Mouse (Mus musculus): Measurements from ENCODE around the gene 1700069L16Rik. TPM values are rescaled to one million over a fixed set of nuclear protein-coding genes. Genes with fewer than 3 reads are reported as not detected.

1700069L16Rik gene
- not detected for total RNA-seq (2023)

DNA sequence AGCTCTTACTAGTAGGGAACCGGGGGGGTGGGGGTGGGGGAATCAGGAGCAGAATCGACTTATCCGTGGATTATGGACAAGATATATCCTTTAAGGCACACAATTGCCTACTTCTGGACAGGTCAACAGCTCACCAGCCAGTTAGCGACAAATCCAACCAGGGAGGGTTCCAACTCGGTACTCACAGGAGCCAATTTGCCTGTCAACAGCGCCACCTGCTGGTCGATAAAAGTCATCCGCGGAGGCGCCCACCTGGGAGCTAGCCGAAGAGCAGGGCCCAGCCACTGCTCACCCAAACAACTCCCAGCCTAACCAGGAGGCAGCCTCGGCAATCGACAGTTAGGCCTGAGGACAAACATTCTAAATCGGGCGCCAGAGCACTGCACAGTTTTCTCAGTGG lies at the start of gene 1700069L16Rik:
TSS of gene 1700069L16Rik (minus strand) at position 327 of the 400 bp plus-strand sequence.

DNA sequence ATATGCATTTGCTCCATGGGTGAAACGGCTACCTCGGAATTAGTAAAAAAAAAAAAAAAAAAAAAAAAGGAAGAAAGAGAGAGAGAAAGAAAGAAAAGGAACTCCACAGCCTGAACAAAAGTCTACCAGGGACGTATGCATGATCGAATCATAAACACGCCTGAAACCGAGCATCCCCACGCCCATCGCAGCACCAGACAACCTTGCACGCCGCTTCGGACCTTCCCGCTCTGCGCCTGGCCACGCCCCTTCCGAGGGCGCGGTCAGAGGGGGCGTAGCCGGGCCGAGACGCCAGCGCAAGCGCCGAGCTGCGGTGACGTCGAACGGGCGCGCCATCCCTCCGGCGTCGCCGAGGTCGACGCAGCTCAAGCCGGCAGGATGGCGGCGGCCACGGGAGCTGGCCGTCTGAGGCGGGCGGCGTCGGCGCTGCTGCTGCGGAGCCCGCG lies 47.9 kb upstream of the 1700069L16Rik start, which contains the start of the genes Sart3 and Iscu:
TSS of gene Sart3 (minus strand) at position 61 of the 446 bp plus-strand sequence.
TSS of gene Iscu (plus strand) at position 299 of the 446 bp plus-strand sequence.

DNA sequence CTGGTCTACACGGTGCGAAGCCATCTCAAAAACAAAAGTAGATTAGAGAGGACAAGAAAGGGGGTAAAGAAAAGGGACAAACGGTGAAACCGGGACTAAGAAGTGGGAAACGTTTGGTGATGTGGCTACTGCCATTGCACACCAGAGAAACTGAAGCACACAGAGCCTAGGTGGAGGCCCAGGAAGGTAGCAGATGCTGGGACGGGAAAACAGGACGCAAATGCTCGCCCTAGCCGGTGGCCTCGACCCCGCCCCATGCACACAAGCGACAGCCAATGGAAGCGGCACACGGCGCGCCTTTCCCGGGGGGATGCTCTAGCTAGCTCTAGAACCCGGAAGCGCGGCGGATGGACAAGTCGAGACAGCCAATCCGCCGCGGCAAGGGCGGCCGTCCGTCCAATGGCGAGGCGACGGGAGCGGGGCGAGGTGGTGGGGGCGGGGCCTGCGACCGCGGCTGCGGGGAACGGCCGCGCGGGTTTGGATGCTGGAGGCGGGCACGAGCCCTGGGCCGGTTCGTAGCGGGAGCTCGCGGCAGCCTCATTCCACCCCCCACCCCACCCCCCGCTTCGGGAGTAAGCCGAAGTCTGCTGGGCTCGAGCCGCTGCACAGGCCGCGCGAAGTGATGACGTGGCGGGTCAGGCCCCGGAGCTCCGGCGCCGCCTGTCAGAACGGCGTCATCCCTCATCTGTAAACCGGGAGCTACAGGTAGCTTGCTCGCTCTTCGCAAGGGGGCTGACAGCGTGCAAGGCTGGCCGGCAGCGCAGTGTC lies 11.0 kb upstream of the 1700069L16Rik start, which contains the start of gene Ficd:
TSS of gene Ficd (plus strand) at position 459 of the 768 bp plus-strand sequence.

DNA sequence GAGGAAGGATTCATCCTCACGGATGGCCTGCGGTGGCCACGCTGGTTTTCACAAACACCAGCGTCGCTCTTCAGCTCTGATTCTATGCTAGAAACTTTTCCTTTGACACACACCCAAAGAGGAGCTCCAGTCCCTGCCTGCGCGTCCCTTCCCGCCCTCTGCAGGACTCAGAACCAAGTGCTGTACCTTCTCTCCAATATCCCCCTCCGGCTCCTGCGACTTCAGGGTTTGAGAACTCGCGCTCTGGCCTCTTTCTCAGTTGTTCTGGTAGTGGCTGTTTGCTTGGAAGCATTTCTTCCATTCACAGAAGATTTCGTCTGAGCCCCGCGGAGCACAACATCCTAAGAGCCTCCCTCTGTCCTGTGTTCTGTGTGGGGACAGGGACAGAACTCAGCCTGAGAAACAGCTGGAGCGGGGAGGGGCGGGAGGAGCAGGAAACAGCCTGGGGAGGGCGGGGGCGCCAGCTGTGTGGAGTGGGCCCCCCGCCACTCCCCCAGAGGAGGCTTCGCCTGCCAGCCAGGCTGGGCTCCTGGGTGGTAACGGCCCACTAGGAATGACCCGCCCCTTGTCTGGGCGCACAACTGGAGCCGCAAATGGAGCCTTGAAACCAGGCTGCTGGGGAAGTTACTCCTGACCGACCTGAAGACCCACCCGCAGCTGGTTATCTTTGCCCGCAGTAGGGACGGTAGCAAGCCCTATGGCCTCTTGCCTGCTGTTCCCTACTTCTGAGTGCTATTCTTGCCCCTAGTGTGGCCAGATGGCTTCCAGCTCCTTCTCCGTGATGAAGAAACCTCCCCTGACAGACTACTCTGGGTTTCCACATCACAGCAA lies 74.3 kb downstream of the 1700069L16Rik start, which contains the start of gene Cmklr1:
TSS of gene Cmklr1 (minus strand) at position 392 of the 831 bp plus-strand sequence.

Other genes starting within 250 kb of the 1700069L16Rik start
- not detected for gene Wscd2, start 234.4 kb downstream of the 1700069L16Rik start, total RNA-seq (2023)
- under 1 TPM; 0.51 to 0.87 TPM for gene Cmklr1, start 74.3 kb downstream of the 1700069L16Rik start, total RNA-seq (2023)
- 1 to 10 TPM; 4.9 to 5.8 TPM for gene Ficd, start 11.0 kb upstream of the 1700069L16Rik start, total RNA-seq (2023)
- gene Sart3, start 47.7 kb upstream of the 1700069L16Rik start, total RNA-seq (2023): 10 to 100 TPM; 36.6 to 45.5 TPM
- 100 to 1,000 TPM in 1 of 2 experiments, 10 to 100 TPM in 1; 91.7 to 101 TPM for gene Iscu, start 48.0 kb upstream of the 1700069L16Rik start, total RNA-seq (2023)
- 1 to 10 TPM; 1.3 to 1.8 TPM for gene Tmem119, start 75.7 kb upstream of the 1700069L16Rik start, total RNA-seq (2023)
- 100 to 1,000 TPM; 446 to 450 TPM for gene Selplg, start 107.9 kb upstream of the 1700069L16Rik start, total RNA-seq (2023)
- gene Coro1c, start 184.0 kb upstream of the 1700069L16Rik start, total RNA-seq (2023): 100 to 1,000 TPM in 1 of 2 experiments, 10 to 100 TPM in 1; 94.0 to 108 TPM

Measured in neutrophil, adult 59 days (primary cell).